Mouse (Mus musculus) cerebellum, postnatal 25 days (tissue): ENCODE results near the gene Dbf4.

Experiments
- DNase-seq, 2 experiments: peaks; one replicate each; pipeline ENCODE4 v3.0.0; 2021; ENCODE audit warnings: mixed read lengths in 2 of 2

The Dbf4 gene

DNA sequence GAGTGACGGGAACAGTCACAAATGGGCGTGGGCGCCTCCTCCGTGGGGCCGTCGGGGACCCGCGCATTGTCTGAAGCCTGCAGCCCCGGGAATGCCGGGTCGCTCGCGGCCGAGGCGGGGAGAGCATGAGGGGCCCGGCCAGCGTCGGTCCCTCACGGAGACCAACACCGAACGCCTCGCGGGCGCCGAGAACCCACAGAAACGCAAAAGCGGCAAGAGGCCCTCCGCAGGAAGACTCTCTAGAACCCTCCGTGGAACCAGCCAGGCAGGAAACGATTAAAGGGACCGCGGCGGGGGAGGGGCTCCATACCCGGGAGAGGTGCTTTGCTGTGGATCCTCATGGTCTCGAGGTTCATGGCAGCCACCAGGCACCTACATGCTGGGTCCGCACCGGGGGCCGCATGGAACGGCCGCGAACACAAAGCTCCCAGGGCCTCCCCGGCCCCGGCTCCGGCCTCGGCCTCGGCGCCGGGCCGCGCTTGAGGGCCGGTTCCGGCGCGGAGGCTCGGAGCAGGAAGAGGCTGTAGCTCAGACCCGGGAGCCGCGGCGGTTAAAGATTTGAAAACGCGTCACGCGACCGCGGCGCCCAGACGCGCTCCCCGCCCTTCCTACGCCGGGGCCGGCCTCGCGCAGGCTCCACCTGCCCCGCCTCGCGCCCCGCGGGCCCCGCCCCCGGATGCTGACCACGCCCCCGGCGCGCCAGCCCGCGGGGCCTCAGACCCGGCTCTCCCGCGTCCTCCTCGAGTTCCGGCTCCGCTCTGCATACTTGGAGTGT is at the start of gene Dbf4, which contains the start of gene Slc25a40:
TSS of gene Dbf4 (minus strand) at position 560 of the 775 bp plus-strand sequence.
TSS of gene Slc25a40 (plus strand) at position 694 of the 775 bp plus-strand sequence.
- peak; percentile 92 to 95 for DNase-seq

DNA sequence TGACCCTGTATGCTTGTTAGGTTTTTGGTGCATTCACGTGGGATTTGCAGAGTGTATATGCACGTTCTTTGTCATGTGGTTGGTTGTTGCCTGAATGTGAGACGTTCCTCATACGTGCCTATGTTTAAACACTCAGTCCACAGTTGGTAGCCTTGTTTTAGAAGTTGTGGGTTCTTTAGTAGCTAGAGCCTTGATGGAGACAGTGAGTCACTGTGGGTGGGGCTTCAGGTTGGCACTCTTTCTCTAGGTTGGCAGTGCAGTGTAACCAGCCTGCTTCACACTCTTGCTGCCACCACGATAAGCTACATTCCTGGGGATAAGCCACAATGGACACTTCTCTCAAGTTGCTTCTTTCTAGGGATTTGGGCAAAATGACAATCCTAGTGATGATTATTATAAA is 34.0 kb upstream of the Dbf4 start:
- DNase-seq: no peak

DNA sequence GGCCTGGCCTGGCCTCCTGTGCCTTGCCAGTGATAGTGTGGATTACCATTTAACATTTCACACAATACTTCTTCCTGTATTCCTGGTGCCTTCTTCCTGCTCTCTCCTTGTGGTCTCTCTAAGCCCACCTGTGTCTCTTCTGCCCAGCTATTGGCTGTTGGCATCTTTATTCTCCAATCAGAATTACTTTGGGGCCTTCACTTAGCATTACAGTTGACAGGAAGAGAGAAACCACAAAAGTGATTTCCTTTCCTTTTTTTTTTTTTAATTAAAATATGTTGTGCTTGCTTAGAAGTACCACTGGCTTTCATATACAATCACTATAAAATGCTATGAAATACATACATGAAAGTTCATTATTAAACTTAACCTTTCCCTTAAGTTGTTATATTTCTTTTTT is 33.0 kb upstream of the Dbf4 start:
- no peak for DNase-seq

DNA sequence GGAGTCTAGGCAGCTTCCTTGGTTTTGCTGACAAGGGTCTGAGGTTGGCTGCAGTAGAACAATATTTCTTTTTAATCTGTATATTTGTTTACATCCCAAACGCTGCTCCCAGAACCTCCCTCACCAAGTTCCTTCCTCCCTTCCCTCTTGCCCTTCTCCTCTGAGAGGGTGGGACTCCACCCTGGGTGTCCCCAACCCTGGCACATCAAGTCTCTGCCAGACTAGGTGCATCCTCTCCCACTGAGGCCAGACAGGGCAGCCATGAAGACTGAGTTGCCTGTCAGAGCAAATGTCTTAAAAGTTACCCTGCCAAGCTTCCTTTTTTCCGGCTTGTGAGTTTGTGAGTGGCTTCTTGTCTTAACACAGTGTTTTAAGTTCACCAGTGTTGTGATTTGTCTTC is 16.6 kb upstream of the Dbf4 start:
- no peak for DNase-seq

DNA sequence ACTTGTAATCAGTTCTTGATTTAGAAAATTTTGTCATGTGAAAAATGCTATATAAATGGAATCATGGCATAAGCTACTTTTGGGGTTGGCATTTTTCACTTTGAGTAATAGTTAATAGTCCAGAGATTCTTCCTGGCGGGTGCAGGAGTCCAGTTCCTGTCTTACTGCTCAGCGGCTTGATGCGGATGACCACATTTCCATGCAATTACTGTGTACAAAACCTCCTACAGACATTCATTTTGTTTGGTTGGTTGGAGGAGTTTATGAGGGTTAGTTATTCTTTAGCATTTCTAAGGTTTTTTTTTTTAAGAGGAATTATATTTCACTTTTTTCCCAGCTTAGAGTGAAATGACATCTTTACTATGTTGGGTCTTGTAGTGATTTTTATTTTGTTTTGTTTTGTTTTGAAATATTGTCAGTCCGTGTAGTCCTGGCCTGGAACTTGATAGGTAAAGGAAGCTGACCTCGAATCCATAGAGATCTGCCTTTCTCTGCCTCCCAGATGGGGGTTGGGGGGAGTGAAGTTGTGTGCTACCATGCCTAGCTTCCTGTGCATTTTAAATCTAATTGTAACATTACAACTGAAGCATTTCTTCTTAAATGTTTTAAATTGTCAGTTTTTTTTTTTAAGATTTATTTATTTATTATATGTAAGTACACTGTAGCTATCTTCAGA is 15.1 kb upstream of the Dbf4 start:
- DNase-seq: no peak

DNA sequence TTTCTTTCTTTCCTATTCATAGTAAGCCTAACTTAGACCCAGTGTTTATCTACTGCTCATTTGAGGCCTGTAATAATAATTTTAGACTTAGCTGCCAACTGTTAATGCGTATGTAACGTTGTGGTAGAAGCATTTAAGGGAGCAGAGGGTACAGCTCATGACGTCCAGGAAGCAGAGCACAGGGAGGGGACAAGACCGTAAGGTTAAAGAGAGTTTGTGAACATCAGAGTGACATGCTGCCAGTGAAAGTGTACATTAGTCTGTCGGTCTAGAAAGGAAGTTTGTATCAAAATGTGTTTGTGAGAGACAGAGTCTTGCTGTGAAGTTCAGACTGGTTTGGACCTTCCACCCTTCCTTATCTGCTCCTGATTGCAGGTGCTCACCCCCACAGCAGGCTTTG is 3.4 kb upstream of the Dbf4 start:
- DNase-seq: no peak

DNA sequence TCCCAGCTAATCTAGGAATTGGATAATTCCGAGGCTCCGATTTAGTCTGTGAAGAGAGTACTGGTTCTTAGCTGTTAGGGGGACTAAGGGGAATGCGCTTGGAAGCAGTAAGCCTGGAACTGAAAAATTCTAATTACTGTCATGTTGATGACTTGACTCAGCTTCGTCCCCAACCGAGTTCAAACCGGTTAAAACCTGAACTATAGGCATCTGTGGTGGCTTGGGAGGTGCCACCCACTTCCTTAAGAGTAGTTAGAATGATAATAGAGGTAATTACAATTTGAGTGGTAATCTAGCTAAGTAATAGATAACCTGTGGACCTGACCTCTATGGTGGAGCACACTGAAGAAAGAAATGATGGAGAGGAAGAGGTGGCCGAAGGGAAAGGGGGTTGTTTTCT is 1.6 kb upstream of the Dbf4 start:
- no peak for DNase-seq

DNA sequence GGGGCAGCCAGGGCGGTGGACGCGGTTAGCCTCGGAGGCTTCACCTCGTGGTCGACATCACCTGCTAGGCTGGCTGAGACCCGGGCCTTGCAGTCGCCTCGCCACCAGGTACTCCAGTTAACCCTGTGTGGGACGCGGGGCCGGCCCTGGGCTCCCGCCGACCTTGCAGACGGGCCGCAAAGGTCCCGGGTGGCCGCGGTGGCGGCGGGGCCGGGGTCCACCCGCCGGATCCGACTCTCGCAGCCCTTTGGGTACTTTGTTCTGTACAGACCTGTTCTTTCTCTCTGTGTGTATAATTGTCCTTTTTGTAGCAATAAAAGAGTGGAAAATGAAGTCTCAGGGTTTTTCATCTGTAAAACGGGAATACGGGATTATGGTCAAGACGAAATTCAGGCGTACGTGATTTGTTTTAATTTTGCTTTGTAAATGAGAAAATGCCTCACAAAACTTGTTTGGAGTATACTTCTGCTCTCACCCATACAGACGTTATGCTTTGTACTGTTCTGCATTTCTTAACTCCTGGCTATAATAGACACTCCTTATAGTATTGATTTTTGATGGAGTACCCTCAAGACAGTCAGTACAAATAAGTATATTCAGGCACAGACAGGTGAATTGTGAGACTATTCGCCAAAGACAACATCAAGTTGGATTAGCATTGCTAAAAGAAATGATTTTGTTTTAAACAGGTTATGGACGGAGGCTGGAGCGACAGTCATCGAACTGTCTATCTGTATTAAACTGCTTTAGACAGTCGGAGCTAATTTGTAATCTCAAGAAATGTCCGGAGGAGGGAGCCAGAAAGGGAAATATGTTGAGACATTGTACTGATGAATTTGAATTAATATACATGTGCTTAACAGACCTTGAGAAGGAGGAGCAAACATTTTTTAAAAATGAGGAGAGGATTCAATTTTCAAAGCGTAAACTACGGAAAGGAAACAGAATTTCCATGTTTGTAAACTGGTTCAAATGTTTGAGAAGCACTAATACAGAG is 714 bp upstream of the Dbf4 start:
- no peak for DNase-seq

DNA sequence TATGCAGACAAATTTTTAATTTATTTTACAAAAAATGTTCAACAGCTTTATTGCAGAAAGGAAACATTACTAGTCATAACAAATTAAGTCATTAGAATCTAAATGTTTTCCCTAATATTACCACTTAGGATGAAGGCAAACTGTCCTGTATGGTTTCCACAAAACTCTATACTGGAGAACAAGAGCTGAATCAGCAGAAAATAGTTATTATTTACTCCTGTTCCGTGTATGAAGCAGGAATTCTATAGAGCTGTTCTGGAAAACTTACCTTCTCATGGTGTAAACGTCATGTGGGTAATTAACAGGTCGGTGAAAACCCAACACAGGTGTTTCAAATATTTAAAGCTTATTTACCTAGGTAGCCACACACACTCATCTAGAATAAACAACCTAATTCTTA is 1.1 kb downstream of the Dbf4 start:
- DNase-seq: no peak

DNA sequence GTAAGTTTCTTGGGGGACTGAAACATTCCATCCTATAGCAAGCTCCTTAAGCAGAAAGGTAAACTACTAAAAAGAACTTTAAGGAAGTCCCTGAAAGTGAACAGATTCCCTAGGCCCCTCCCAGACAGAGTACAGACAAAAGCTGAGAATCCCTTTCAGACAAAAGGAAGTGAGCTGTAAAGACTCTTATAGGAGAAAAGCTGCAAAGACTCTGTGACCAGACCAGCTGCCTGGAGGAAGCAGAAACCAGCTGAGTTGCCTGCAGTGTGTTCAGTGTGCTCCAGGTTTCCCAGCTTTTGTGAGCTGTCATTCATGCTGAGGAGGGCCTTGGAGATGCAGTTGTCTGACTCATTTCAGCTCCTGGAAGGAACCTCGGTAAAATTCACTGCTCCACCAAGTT is 5.1 kb downstream of the Dbf4 start:
- no peak for DNase-seq

DNA sequence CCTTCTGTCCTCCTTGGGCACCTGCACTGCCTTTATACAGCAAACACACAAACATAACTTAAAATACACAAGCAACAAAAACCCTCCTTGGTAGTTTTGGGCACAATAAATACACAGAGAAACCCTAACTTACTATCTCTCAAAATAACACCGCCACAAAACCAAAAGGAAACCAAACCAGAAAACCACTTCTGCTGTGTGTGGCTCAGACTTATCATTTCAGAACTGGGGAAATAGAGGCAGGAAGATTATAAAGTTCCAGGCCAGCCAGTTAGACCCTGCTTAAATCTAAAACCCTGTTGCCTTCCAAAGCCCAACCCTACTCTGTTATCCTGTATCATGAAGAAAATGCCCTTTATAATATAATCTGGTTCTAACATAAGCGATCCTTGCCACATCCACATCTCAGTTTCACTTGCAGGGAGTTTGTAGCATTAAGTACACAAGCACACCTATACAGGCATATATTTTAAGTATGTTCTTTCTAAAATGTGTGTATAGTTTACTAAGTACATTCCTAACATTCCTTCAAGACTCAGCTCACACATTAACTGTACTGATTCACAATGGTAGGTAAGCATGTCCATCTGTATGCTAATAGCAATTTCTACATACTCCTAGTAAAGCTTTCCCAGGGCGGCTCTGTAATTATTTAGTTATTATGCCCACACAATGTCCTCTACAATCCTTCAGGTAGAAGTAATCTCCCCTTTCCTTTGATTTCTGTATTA is 5.7 kb downstream of the Dbf4 start:
- DNase-seq: no peak

DNA sequence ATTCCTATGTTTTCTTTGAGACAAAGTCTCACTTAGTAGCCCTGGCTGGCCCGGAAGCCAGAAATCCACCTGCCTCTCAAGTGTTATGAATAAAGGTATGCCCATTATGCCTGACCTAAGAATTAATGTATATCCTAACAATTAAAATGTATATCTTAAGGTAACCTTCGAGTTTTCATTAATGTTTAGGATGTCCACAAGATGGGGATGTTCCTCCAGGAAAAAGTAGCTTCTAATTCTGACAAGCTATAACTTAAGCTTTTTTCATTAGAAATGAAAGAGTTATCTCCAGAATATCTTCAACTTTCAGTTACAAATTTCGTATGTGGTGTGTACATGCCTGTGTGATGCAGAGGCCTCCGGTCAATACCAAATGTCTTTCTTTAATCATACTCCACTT is 13.8 kb downstream of the Dbf4 start:
- no peak for DNase-seq

DNA sequence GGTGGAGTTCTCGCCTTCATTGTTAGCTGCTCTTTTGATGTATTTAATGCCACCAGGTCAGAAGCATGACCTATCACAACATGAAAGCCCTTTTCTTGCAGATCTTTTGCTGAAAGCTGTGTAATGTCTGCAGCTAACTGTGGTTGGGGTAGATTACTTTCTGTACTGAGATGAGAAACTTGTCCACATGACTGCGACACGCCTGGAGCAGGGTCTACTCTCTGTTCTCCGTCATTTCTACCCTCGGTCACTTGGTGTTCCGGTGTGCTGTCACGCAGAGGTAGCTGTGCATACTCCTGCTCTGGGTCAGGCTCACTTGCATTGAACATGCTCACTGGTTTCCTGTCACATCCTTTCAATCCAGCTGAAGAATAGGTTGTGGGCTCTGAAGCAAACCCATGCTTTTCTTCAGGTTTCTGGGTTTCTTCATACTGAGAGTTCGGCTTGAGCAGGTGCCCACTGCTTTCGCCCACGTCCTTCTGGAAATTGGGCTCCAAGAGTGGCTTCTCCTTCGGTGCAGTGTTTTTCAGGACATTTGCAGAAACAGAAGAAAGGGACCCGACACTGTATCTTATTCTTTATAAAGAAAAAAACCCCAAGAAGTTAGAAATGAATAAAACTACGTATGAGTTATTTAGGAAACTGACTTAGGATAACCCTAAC is 24.8 kb downstream of the Dbf4 start:
- no peak for DNase-seq

DNA sequence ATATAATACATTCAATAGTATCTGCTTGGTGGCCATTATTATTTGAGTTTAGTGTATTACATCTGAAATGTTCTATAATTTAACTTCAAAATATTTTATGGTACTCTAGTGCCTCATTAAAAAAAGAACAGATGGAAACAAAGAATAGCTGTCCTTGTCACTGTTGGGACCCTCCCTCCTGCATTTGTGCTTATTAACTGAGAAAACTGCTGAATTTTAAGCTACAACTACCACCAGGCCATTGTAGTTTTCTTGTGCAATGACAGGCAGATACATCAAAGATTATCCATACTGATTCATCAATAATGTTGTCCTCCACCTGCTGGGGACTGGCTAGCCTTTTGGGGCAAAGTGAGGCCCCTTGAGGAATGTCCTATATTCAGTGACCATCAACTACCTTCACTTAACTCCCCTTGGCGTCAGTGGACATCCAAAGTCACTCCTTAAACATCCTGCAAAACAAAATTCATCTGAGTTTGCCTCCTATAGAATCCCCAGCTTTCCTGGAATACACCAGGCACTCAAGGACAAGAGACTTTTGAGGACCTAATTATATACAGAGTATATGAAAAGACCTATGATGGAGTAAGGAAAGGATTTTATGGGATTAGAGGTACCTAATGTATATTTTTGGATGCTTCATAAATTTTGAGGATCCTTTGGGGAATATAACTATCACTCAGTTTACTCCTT is 28.5 kb downstream of the Dbf4 start:
- DNase-seq: no peak

DNA sequence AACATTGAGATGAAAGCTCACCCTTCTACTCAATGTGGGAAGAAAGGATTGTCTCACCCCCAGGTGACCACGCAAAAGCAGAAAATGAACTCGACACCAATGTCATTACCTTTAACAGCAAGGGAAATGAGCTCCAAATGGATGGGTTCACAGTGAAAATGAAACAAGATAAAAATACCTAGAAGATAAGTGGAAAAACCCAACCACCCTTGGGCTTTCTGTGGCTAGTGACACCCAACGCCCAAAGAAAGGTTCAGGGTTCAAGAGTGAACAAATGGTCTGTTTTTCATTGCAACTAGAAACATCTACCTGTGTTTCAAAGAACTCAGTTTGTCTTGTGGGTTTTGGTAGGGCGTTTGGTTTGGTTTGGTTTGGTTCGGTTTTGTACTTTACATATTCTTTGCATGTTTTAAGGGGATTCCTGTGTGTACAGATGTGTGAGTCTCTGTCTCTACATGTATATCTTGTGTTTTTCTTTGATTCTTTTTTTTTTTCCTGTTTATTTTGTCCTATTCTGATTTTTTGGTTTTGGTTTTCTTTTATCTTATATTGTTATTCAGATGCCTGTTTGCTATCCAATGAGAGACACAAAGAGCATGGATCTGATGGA is 48.1 kb downstream of the Dbf4 start:
- DNase-seq: no peak

DNA sequence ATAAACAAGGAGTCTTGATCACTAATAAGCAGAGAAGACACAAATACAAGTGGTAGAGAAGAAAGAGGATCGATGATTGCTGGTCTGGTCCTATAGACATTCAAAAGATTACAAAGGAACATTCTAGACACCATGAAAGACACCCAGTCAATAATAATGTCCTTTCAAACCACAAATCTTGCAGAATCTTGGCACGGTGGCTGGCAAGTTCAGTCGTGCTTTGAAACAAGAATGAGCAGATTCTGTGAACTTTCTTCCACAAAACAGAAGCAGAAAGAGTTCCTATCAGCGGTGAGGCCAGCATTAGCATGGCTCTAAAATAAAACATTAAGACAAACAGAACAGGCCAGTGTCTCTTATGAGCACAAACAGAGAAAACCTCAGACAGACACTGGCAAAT is 49.1 kb downstream of the Dbf4 start:
- no peak for DNase-seq

DNA sequence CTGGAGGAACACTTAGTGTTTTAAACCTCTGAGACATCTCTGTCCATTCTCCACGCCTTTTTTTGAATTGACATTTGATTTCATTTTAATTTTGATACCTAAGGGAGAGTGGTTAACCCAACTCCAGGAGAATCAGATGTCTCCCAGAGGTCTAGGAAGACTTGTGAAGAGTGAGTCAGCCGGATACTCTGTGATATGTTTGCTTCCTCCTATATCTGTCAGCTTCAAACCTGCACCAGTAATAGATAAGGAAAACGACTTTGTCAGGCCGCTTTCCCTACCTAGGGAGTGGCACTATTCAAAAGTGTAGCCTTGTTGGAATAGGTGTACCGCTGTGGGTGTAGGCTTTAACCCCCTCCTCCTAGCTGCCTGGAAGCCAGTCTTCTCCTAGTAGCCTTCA is 53.7 kb downstream of the Dbf4 start:
- no peak for DNase-seq

DNA sequence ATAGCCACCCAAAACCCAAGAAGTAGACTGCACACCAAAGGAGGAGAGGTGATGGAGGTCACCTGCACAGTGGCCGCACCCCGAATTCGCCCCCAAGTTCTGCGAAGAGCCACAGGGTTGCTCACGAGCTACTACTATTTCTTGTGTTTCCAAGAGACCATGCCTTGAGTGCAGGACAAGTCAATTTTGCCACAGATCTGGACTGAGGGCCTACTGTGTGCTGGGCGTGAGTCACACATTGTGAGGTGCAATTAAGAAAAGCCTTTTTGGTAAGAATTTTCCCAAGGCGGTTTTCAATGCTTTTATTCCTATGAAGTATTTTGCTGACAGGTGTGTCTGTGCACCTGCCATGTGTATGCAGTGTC is 54.2 kb downstream of the Dbf4 start:
- no peak for DNase-seq

DNA sequence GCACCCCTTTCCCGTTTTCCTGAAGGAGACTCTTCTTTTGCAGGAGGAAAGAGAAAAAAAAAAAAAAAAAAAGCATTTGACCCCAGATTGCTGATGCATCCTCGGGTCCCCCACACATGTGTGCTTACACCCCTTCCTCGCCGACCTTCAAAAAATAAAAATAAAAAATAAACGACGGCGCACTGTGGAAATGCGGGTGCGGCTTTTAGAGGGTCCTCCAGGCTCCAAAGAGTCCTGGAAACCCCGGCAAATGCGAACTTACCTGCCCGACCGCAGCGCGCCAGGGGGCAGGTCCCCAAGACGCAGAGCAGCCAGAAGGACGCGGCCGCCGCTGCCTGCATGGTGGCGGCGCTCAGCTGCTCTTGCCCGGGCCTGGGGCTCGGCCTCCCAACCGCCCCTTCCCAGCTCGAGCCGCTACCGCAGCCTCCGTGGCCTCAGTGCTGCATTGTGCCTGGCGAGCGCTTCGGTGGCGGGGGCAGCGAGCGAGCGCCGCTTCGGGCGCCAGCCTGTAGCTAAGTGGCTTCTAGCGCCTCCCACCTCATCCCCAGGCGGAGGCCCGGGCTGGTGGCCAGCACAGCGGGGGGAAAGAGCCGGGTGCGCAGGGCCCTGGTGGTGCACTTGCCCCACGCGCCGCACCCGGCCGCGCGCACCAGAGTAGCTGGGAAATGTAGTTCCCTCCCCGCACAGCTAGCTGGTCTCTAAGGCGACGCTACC is 54.7 kb downstream of the Dbf4 start, which contains the start of gene Adam22:
TSS of gene Adam22 (minus strand) at position 547 of the 714 bp plus-strand sequence.
- DNase-seq: peak; percentile 98 to 99
